Mouse (Mus musculus): Measurements from ENCODE around the gene Sept10. TPM values are rescaled to one million over a fixed set of nuclear protein-coding genes. Genes with fewer than 3 reads are reported as not detected.

Sept10 gene
- polyA plus RNA-seq (2015; fragmentation: Nextera tagmentation; extraction: Ambion mirVana) = 36.7 and 66.2 TPM in 2 replicates

GRCm38 (mm10) chr10:59221473-59222270, at the start of gene Sept10, which contains the start of gene Sowahc:
TSS of gene Sept10 (minus strand) at chr10:59221847.
TSS of gene Sowahc (plus strand) at chr10:59221953.

Other genes starting within 250 kb of the Sept10 start
- gene Sowahc, start 106 bp upstream of the Sept10 start, polyA plus RNA-seq (2015; fragmentation: Nextera tagmentation; extraction: Ambion mirVana) = 7.0 and 8.5 TPM in 2 replicates
- 21.5 and 26.7 TPM in 2 replicates for gene P4ha1, start 101.4 kb upstream of the Sept10 start, polyA plus RNA-seq (2015; fragmentation: Nextera tagmentation; extraction: Ambion mirVana)
- 6.2 and 8.6 TPM in 2 replicates for gene Gm10273, start 173.8 kb upstream of the Sept10 start, polyA plus RNA-seq (2015; fragmentation: Nextera tagmentation; extraction: Ambion mirVana)
- 1.5 and 2.1 TPM in 2 replicates for gene Pla2g12b, start 181.8 kb upstream of the Sept10 start, polyA plus RNA-seq (2015; fragmentation: Nextera tagmentation; extraction: Ambion mirVana)
- gene Oit3, start 219.9 kb upstream of the Sept10 start, polyA plus RNA-seq (2015; fragmentation: Nextera tagmentation; extraction: Ambion mirVana) = 3.7 and 11.9 TPM in 2 replicates